Mouse (Mus musculus) gastrocnemius, adult 18-20 months (tissue): Measurements from ENCODE around the gene Ccl12. TPM values are rescaled to one million over a fixed set of nuclear protein-coding genes. Genes with fewer than 3 reads are reported as not detected.

Experiments
- DNase-seq: peaks from one replicate; pipeline ENCODE4 v3.0.0; 2021; ENCODE audit warnings: low spot score
- total RNA-seq, 2 experiments: library from RNA; stranded (reverse); gene quantifications; 2 replicates each; pipeline ENCODE4 v1.2.3; 2021

The Ccl12 gene
- total RNA-seq, 2 experiments from 2014 or later = not detected

- DNase-seq = no peak
Measured at GRCm38 (mm10) chr11:82136196-82136595, 34.6 kb downstream of the Ccl12 start.

- no peak for DNase-seq
Measured at GRCm38 (mm10) chr11:82139492-82140094, 37.9 kb downstream of the Ccl12 start.

Other genes starting within 250 kb of the Ccl12 start
- under 1 TPM in 1 of 2 experiments, not detected in 1; 0.21 TPM for gene 5530401A14Rik, start 241.2 kb upstream of the Ccl12 start, total RNA-seq
- gene Asic2, start 133.4 kb upstream of the Ccl12 start, total RNA-seq = under 1 TPM; 0.11 to 0.31 TPM
- 1 to 10 TPM in 1 of 2 experiments, under 1 TPM in 1; 0.48 to 1.5 TPM for gene Ccl2, start 66.3 kb upstream of the Ccl12 start, total RNA-seq
- gene Gm17268, start 63.3 kb upstream of the Ccl12 start, total RNA-seq = not detected
- gene Ccl7, start 56.1 kb upstream of the Ccl12 start, total RNA-seq = 1 to 10 TPM in 1 of 2 experiments, not detected in 1; 1.2 TPM
- gene Ccl11, start 44.0 kb upstream of the Ccl12 start, total RNA-seq = 10 to 100 TPM; 13.2 to 21.0 TPM
- under 1 TPM; 0.50 to 1.00 TPM for gene Ccl8, start 13.3 kb downstream of the Ccl12 start, total RNA-seq
- not detected for gene Ccl1, start 203.8 kb downstream of the Ccl12 start, total RNA-seq